Mouse (Mus musculus) Muller cell, postnatal 12 days (primary cell): ENCODE data around the gene Zdhhc6.

ENCODE experiments used
- DNase-seq: peaks from one replicate; pipeline ENCODE4 v3.0.0-alpha.2; 2015; ENCODE audit errors: inconsistent ontology term

Gene Zdhhc6

DNA sequence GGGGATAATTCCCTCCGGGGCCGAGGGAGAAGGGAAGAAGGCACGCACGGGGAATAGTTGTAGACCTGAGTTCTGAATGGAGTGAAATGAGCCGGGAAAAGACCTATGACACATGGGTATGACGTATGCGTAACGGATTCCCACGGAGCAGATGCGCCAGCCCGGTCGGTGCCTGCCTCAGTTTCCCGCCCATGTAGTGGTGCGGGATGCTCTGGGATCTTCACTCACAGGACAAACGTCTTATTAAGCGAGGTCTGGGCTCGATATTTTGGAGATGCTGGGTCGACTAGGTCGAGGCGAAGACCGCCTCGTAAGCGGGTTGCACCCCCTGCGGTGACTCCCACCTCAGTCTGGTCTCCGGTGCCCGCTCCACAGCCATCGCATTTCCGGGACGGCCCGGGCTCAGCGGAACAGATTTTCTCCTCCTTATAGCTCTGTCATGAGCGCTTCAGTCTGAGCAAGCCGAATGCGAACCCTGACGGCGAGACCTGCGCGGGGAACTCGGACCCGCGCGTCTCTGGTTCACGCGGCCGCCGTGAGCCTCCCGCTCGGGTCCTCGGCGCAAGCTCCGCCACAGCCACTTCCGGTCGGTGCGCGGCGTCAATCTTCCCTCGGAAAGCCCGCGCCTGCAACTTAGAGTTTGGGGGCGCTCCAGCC, at the start of gene Zdhhc6:
Zdhhc6 (minus strand) TSS at position 581 of the 657 bp plus-strand sequence.
- peak; percentile 87 for DNase-seq

DNA sequence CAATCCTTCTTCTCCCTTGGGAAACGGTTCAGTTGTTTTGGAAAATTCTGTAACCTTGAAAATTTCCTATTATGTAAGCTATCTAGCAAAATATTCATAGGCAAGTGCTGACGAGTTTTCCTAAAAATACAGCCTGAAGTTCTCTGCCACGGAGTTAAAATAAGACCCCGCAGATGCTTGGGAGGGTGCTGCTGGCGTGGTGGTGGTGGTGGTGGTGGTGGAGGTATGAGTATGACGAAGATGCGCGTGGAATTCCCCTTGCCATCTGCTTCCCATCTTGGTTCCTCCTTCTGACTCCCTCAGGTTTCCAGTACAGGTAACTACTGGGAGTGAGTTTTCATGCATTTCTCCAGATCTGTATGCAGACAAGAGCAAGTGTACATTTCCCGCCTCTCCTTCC, 46.8 kb upstream of the Zdhhc6 start:
- DNase-seq, result no peak

DNA sequence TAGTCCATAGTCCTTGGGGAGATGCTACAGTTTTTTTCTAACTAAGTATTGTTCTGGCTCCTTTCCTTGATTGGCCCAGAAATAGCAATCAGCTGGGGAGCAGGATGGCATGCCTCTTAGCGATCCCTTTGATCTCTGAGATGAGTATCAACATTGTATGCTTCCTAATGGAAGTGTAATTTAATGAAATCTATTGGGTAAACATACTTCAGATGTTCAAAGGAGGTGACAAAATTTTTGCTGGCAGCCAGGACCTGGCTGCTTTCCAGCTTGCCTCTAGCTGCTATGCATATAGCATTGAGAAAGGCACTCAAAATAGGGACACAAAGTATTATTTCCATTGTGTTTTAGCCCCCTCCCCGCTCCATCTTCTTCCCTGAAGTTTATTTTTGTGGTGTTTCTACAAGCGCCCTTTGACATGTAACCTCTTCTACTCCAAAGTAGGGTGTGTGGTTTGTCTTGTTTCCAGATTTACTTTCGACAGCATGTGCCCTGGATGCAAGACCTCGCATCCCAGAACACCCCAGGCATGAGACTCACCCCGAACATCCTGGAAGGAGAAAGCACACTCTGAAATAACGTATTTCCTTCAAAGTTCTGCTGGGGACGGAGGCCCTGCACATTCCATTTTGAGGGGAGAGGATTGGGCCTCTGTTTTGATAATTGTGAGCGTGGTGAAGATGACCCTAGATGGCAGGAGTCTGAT, 35.0 kb upstream of the Zdhhc6 start:
- DNase-seq, result no peak

DNA sequence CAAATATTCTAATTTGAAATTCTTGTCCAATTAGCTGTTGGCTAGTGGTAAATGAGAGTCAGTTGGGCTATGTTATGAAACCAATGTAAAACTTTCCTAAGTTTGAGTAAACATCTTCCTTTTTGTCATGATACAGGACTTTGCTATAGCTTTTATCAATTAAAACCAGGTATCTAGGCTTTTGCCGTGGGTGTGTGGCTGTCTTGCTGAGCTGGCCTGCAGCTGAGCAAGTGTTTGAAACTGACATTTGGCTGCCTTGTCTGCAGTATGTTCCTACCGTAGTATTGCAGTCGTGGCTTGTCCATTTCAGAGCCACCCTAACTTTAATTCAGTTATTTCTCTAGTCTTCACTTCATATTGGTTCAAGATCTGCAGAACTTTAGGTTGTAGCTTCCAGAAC, 32.4 kb upstream of the Zdhhc6 start:
- DNase-seq, result no peak

DNA sequence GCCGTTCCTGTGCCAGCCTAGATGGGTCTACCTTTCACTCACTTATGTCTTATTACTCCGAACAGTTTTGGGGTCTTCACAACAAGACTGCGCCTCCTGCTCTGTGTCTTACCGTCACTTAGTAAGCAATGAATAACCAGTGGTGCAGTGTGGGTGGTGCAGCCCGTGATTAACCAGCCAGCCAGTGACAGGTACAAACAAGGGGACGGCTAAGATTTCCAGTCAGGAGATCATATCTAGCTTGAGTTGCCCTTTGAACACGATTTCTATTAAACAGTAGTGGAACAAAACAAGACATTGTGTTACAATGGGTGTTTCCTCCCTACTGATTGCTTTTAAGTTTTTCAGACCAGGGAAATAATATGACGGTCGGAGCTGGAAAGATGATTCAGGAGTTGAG, 27.4 kb upstream of the Zdhhc6 start:
- no peak for DNase-seq

DNA sequence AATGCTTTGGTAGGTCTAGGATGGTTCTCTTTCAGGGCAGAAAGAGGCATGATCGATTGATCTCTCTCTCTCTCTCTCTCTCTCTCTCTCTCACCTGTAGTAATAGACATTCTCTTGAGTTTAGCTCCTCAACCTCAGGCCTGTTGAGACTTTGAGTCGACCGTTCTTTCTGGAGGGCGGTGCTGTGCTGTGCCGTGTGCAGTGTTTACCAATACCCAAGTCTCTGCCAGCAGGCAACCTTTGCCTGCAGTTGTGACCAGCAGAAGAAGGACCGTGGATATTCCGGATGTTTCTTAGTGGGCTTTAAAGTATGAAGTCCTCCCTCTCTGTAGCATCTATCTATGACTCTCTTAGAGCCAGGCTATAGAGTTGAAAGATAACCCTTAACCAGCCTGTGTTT, 26.6 kb upstream of the Zdhhc6 start:
- no peak for DNase-seq

DNA sequence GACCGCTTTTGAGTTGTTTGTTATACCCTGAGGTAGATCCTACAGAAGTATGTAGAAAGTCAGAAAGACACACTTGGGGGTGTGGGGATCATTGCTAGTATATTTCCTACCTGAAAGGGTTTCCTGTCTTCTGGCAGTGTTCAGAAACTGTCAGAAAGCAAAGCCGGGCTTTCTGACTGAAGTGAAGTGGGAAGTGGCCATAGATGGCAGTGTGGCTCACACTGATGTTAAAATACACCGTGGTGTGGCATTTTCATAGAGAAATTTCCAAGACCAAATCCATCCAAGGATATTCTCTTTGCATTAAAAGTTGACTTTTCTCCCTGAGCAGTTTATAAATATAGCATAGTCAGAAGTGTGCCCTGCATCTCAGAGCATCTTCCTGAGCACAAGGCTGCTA, 25.5 kb upstream of the Zdhhc6 start:
- DNase-seq, result no peak

DNA sequence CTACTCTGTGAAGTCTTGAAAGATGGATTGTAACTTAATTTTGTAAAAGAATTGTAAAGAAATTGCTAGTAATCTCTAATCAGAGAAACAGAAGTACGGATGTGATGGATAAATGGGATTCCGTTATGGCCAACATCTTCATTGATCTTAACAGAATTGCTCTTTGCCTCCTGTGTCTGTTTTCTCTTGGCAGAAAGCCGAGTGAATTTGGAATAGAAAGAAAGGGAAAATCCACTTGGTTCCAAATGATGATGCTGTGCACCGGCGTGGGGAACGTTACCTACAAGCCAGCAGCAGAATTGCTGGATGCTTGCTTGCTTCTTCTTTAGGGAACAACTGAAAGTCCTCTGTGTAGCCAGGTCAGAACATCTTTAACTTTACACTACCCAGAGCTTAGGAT, 24.7 kb upstream of the Zdhhc6 start:
- no peak for DNase-seq

DNA sequence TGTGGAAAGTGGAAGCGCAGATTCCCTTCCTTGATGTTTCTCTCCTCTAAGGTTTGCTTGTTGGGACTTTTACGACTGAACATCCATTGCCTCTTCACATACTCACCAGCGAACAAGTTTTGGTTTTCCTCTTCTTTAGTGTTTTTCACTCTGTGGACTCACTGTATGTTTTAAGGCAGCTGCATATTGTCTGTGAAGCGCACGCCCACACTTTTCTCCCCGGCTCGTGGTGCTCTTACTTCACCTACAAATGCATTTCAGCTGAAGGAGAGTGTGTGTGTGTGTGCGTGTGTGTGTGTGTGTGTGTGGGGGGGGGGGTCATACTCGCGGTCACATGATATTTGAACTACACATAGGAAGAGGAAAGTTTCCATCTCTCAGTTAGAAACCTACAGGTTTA, 21.8 kb upstream of the Zdhhc6 start:
- DNase-seq, result no peak

DNA sequence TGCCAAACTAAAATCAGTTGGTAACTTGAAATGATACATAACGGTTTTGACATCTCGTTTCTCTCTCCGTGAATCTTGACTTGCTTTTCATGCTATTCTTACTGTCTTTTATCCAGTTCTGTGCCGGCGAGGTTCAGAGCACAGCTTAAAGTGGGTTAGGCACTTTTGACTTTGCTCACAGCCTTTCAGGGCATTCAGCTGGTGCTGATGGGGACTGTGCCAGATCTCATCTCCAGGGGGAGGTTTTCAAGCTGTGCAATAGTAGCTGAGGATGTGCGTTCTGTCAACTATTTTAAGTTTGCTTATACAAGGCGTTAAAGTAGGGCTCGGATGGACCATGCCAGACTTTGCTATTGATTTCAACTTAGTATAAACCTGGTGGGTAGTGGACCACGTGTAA, 21.2 kb upstream of the Zdhhc6 start:
- no peak for DNase-seq

DNA sequence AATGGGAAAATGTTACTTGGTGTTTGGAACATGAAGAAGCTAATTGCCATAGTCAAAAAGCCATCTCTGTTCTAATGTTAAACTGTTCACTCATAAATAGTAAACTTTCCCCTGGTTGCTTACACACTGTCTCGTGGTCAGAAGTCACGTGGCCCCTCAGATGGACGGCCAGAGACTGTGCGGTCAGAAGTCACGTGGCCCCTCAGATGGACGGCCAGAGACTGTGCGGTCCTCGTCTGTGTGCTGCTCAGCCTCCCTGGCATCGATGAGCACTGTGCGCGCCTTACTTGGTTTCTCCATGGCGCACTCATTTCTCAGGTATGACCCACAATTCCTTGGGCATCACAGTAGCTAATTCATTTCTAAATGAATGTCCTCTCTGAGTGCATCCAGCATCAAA, 20.6 kb upstream of the Zdhhc6 start:
- DNase-seq, result no peak

DNA sequence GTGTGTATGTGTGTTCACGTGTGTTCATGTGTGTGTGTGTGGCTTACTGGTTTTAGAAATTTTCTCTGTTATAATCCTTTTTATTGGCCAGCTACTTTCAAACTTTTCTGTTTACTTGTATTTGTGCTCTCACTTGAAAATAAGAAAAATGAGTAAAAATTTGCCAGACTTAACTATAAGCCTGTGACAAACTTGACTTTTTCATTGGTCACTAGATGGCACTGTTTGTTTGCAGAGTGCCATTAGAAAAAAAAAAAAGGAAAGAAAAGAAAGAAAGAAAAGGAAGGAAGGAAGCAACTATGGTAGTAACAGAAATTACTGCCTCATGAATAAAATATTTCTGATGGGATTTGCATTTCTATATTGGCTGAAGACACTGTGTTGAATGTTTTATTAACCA, 20.0 kb upstream of the Zdhhc6 start:
- peak; percentile 52 for DNase-seq

DNA sequence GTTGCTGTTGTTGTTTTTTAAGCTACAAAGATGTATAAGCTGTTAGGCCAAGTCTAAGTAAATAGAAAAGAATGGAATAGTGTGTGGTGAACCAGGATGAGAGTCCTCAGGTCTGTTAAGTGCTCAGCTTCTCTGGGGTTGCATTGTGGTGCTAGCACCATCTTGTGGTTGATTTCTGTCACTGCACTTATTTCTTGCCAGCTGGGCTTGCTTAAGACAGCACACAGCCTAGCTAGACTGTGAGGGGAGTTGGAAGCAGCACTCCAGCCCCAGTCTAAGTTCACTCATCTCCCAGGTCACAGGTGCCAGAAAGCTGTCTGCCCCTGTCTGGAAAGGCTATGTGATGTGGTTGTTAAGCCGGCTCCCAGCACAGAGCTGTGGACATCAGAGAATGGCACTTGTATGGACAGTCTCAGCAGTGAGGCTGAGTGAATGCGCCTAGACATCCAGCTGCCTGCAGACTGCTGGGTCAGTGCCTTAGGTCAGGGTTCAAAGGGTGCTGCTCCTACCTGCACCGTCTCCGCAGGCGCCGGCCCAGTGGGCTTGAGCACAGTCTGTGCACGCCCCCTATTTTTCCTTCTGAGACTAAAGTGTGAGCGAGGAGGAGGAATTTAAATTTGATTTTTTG, 16.9 kb upstream of the Zdhhc6 start:
- peak; percentile 51 for DNase-seq

DNA sequence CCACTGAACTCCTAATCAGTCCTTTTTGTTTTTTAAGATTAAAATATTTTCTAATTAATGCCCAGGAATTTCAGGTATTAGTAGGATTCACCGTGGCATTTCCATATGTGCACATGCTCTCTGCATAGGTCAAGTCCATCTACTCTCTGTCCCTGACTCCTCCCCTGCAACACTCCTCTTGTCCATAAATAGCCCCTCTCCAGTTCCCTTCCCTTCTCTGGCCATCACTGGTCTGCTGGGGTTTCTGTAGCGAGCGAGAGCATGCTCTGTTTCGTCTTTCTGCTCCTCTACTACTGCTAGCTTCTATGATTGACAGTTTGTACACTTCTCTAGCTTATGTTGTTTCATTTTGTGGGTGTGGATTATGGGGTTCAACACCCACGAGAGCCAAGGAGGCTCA, 15.9 kb upstream of the Zdhhc6 start:
- no peak for DNase-seq

DNA sequence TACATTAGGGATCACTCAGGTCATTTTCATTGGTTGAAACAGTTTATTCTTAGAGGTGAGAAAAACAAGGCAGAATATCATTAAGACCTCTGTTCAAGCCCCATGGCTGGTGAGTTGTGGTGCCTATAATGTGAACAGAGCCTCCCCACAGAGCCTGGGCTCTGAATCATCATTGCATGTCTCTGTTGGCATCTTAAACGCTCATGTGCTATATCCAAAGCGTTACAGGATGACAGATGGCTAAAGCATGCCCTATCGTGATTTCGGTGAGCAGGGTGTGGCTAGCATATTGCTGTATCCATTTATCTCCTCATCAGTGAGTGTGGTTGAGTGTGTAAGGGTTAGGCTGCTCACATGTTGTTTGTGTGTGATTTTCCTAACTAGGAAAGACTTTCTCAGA, 11.7 kb upstream of the Zdhhc6 start:
- no peak for DNase-seq

DNA sequence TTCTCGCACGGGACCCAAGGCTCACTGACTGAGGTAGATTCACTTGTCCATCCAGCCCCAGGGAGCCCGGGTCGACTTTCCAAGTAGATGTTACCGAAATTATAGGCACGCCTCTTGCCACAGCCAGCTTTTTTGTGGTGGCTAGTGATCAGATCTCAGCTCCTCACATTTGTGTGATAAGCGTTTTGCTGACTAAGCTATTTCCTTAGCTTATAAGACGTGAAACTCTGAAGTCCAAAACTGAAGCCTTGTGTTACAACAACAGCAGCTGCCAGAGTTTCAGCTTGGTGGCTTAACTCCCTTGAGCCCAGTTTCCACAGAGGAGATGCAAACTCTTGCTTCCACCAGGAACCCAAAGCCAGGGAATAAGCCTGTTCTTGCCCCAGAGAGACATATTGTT, 6.8 kb upstream of the Zdhhc6 start:
- no peak for DNase-seq

DNA sequence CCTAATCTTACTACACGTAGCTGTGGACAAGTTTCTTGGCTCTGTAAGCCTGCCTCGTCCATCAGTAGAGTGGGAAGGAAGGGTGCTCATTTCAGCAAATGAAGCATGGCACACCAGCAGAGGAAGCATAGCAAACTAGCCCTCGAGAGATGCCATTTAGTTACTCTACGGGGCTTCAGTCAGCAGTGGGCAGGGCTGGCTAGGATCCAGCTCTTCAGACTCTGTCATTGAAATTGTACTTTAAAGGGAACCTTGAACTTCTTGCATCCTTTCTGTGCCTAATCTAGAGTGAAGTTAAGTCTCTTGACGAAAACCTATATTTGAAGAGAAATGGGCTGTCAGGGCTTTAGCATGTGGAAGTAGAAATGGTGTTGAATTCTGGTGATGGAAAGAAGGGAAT, 3.7 kb upstream of the Zdhhc6 start:
- DNase-seq, result no peak

DNA sequence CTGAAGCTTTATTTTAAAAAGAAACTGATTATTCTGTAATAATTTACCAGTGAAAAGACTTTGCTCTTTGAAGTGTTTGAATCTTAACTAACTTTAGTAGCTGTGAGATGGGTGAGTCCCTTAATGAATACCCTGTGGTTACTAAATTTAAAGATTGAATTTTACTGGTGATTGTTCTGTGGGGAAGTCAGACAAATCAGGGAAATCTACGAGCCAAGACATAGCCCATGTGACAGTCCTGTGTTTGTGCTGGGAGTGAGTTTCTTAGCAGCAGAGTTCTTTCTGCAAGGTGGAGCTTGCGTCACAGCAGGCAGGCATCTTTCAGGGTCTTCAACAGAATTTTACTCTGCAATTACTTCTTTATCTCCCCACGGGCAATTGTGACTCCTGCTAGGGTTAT, 3.2 kb upstream of the Zdhhc6 start:
- DNase-seq, result no peak

DNA sequence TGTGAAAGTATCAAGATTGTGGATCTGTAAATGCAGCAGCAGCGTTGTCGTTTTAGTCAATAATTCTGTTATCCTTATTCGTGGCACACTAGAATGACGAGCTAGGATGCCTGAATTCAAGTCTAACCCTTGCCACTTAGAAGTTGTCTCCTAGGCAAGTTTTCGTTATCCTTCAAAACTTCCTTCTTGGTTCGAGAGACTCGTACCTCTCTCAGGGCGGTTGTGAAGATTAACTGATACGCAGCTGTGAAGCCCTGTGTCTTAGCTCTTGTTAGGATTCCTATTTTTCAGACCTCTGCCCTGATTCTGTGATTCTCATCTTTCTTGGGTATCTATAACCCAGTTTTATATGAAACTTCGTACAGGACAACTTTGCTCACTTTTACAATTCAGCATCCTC, 1.1 kb upstream of the Zdhhc6 start:
- no peak for DNase-seq

DNA sequence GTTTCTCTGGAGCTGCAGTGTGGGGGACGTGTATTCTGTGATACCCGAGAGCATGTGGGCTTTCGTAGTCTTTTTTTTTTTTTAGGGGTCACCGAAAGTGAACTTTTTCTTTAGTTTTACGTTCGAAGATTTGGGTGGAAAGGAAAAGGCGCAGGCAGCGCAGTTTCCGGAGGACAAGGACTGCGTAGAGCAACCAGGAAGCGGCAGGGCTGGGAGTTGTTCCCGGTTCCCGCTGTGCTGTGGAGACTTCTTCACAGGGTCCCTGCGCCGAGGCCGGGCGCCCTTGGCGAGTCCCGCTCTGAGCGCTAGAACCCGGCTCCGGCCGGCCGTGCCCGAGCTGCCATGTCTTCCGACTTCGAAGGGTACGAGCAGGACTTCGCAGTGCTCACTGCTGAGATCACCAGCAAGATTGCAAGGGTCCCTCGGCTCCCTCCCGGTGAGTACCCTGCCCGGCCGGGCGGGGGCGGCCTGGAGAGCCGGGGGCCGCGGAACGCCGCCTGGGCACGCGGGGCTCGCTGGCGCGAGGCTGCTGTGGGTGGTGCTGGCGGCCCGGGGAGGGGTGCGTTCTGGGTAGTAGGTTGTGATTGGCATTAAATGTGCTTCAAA, 380 bp upstream of the Zdhhc6 start, which contains the start of gene Vti1a:
Vti1a (plus strand) TSS at position 187 of the 606 bp plus-strand sequence.
- peak; percentile 92 for DNase-seq

DNA sequence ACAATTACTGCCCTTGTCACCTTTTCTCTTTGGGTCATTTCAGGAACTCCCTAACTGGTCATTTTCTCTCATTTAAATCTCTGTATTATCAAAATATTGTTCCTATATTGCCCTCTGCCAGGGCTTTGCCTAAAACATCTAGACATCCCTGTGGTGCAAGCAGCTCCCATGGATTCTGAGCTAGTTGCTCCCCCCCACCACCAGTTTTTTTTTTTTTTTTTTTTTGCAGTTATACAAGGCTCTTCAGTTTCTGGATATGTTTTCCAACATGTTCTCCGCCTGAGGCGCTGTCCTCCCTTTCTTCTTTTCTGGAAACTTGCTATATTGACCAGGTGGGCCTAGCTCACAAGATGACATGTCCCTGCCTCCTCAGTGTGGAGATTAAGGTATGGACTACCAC, 2.2 kb downstream of the Zdhhc6 start:
- DNase-seq, result no peak

DNA sequence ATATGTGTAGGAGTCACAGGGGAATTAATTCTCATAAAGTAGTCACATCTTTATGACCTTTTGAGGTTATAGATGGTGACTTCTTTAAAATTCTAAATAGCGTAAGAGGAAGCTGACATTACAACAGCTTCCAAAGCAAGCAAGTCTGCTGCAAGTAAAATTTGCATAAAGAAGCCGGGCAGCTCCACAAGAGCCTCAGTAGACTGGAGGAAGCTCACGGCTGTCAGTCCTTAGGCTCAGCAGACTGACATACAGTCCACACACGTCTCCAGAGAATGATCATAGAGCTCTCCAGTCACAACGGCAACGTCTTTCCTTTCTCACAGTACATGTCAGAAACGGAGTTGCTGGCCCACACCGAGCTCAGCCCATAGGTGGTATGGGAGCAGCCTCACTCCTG, 4.0 kb downstream of the Zdhhc6 start:
- no peak for DNase-seq

DNA sequence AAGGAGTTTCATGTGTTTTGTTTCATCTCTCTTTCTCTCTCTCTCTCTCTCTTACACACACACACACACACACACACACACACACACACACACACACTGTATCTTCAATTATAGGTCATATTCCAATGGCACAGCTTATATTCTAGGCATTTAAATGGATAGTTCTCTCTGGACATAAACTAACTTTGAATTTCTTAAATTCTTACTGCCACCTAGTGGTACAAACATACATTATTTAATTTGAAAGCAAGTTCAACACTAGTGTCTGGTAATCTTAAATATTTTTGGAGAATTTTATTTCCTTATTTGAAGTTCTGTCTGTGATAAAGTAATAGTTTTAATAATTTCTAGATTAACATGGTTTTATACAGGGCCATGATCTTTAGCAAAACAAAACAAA, 10.8 kb downstream of the Zdhhc6 start:
- DNase-seq, result no peak
